Mouse (Mus musculus) adrenal gland, postnatal 14 days (tissue): Measurements from ENCODE around the gene Maml1. TPM values are rescaled to one million over a fixed set of nuclear protein-coding genes. Genes with fewer than 3 reads are reported as not detected.
"Not testable (repeated sequence)": the region's sequence is repeated elsewhere in the genome, so short reads cannot be mapped to it uniquely, and the experiment has no call there.

Experiments used
- DNase-seq: peaks from one replicate; pipeline ENCODE4 v3.0.0; 2021; ENCODE audit warnings: mixed read lengths
- long read RNA-seq, 2 experiments: library from polyadenylated mRNA; stranded (forward); transcript quantifications; one replicate each; pipeline ENCODE4 v2.0.0; 2021
- total RNA-seq: library from RNA; stranded (reverse); gene quantifications from 2 replicates; pipeline ENCODE4 v1.2.3, GENCODE M21; 2021

The Maml1 gene
- total RNA-seq: 24.0 and 25.1 TPM in 2 replicates
- long read RNA-seq, experiment 1, partial matches to known transcripts: 0 of 5 reads
- long read RNA-seq, experiment 1, other reads (novel, unspliced or antisense): 5 of 5 reads
- long read RNA-seq, experiment 2, partial matches to known transcripts: 0 of 3 reads
- long read RNA-seq, experiment 2, other reads (novel, unspliced or antisense): 3 of 3 reads

DNA sequence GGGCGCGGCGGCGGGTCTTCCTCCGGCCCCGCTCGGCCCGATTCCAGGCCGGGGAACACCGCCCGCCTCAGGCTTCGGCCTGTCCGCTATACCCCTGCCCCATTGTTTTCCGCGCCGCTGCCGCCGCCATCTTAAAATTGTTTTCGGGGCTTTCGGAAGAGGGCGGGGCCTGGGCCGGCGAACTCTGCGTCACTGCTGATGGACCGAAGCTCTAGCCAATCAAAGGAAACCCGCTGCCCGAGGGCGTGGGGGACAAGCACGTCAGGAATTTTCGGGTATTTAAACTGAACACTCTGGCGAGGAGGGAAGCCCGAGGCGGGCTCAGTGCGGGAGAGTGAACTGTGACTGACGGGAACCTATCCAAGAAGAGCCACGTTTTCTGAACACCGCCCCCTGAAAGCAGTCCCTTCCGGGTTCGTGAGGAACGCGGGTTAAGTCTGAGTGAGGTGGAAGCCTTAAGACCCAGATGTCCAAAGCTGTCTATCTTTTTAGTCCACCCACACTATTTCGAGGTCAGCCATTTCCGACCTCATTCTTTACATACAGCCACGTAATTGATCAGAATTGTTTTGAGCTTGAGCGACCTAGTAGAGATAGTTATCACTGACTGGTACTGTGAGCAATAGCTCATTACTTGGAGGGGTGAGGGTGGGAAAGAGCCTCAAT is at the start of gene Maml1:
Maml1 (minus strand) TSS at position 122 of the 666 bp plus-strand sequence.
- DNase-seq: peak; percentile 98

GRCm38 (mm10) chr11:50336891-50337290 is 44.8 kb upstream of the Maml1 start:
- DNase-seq: no peak

DNA sequence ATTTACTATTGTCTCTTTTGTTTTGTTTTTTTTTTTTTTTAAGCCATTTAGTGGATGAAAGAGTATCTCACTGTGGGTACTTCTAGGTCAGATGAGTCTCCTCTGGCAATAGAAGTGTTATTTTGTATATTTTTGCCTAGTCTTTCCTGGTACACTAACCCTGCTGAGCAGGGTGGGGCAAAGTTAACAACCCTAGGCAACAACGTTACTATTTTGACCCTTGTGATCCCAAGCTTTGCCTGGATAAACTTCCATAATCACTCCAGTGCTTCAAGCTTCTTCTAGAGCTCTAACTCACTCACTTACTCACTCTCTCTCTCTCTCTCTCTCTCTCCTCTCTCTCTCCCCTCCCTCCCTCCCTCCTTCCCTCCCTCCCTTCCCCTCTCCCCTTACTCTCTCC is 44.0 kb upstream of the Maml1 start:
- DNase-seq: no peak

DNA sequence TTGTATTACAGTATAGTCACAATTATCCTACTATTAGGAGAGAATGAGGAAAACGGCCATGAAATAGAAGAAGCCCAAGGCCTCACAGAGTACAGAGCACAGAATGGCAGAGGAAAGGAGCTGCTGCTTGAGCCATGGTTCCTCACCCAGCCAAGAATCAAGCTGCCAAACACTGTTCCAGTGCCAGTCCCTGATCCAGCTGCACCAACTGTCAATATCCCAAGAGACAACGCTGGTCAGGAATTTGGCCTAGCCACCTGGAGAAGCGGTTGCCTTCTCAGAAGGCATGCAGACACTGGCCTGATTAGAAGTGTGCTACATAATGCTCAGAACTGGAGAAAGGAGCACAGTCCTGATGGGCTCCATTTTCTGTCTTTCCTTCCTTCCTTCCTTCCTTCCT is 41.1 kb upstream of the Maml1 start:
- DNase-seq: peak; percentile 46

GRCm38 (mm10) chr11:50329378-50329777 is 37.3 kb upstream of the Maml1 start:
- no peak for DNase-seq

- no peak for DNase-seq
Measured at GRCm38 (mm10) chr11:50328075-50328625, 36.0 kb upstream of the Maml1 start.

GRCm38 (mm10) chr11:50326302-50326966 is 34.3 kb upstream of the Maml1 start:
- DNase-seq: no peak

- DNase-seq: peak; percentile 99
Measured at GRCm38 (mm10) chr11:50325496-50326301, 33.6 kb upstream of the Maml1 start, which contains the start of gene Canx. TSS of gene Canx (minus strand) at chr11:50325673.

DNA sequence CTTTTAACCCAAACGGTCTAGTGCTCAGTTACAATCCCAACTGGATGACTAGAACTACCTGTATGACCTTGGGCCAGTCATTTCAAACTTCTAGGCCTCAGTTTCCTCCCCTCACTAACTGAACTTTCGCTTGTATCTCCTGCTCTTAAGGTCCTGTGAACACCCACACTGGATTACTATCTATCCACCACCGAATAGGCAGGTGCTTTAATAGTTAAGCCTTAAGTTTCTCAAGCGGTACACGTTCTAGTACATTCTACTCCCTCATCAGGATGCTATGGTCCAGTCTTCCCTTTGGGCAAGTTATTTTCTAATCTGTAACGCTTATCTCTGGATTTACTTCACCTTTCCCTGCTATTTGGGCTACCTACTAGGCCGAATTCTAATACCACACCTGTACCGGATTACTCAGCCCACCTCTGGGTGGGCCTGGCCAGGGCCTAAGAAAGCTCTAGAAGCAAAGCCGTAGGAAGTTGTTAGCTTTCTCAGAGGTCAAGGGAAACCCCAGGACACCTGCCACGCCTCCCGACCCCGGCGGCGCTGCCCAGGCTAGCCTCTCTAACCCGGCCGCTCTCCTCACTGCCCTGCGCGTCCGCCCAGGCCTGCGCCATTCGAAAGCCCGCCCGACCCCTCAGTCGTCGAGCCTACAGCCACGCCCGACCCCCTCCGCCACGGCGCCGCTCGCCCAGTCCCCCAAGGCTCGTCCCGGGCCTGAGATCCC is 32.8 kb upstream of the Maml1 start:
- DNase-seq: no peak

DNA sequence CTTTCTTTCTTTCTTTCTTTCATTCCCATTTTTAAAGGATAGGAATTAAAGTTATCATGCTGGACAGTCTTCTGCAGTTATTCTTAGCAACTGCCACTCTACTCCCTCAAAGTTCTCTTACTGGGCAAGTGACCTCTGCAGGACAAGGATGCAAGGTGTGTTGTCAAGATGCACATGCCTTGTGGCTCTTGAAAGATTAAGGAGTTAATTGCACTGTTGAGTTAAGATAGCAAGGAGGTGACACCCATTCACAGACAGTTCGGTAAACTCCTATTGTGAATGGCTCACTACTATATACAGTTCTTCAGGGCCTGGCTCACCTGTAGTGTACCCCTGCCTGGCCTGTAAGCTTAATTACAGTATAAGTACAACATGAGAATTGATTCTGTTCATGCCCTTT is 31.7 kb upstream of the Maml1 start:
- no peak for DNase-seq

DNA sequence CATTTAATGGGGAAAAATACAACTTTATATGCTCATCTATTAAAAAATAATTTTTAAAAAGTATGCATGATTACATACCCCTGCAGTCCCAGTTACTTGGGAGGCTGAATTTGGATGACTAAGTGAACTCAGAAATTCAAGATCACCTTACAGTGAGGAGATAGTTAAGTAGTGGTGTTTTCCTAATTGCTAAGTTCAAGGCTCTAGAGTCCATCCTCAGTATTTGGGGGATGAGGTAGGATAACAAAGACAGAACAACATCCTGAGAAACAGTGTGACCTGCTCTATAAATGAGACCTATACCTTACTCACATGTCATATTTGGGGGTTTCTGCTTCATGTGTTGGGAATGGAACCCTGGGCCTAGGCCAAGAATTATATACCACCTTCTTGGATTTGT is 30.2 kb upstream of the Maml1 start:
- DNase-seq: no peak

GRCm38 (mm10) chr11:50321239-50321638 is 29.1 kb upstream of the Maml1 start:
- DNase-seq: no peak

GRCm38 (mm10) chr11:50319343-50319742 is 27.2 kb upstream of the Maml1 start:
- not testable (repeated sequence) for DNase-seq

DNA sequence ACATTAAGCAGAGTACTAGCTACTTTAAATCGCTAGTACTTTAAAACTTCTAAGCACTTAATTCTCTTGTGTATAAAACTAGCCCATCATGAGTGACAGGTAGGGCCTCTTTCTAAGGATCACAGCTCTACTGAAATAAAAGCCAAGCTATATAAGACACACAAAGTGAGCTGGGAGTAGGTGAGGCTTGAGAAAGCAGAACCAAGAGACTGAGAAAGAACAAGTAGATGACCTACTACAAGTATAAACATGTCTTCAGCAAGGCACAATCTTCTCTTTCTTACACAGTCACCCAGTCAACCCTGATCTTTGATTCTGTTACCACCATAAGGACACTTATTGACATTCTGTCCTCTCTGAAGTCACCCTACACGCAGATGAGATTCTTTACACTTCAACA is 20.7 kb upstream of the Maml1 start:
- no peak for DNase-seq

GRCm38 (mm10) chr11:50303406-50303805 is 11.3 kb upstream of the Maml1 start:
- DNase-seq: no peak

DNA sequence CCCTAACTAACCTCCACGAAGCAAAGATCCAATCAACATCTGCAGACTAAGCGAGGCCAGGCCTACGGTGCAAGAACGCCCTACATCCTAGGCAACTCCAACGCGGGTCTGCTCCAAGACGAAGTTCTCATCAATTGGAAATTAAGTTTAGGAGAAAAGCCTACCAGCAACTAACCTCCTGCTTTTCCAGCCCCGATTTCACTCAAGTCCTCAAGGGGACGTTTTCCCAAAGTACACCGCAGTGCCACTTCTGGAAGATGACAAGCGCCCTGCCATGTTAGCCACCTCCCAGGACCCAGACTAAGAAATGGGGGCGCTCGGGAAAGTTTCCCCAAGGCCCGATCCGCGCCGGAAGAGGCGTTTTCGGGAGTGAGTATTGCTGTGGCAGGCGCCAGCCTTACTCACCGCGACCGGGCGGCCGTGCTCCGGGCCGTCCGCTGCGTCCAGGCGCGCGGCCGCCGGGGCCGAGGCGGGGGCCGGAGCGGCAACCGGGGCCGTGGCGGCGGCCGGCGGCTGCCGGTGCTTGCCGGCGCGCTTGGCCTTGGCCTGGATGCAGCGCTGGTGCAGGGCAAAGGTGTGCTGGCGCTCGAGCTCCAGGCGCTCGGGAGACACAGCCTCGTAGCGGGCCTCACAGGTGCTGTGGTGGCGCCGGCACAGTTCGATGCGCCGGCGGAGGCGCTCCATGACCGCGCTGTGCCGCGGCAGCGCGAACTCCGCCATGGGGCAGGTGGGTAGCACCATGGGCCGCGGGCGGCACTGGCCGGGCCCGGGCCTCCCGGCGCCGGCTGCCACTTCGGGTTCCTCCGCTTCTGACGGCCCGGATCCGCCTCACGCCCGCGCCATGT is 568 bp downstream of the Maml1 start:
- peak; percentile 79 for DNase-seq

DNA sequence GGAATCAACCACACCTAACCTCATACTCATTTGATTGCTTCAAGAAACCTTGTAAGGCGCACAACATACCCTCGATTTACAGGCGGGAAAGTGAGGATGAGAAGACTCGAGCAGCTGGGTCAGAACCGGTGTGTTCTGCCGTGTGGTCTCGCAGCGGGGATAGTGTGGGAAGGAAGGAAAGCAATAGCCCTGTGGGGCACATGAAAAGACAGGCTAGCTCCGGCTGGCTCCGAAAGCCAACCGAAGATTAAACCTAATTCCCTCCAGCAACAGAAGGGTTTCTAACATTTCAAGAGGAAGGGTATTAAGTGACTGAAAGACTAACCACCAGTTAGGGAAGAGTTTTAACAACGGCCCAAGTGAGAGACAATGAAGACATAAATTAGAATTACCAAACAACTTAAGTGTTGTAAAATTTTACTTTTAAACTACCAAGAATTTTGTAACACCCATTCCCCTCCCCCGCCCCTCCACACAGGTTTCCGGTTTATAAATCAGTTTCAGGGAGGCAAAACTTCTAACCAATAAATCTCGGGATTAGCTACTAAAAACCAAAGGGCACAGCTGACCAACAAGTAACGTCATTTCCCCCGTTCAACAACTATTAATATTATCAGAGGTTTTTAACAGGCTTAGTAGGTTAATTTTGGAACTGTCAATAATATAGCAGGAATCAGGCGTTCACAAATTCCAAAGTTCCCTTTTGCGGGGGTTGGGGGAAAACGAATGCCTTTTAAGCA is 1.5 kb downstream of the Maml1 start:
- peak; percentile 34 for DNase-seq

DNA sequence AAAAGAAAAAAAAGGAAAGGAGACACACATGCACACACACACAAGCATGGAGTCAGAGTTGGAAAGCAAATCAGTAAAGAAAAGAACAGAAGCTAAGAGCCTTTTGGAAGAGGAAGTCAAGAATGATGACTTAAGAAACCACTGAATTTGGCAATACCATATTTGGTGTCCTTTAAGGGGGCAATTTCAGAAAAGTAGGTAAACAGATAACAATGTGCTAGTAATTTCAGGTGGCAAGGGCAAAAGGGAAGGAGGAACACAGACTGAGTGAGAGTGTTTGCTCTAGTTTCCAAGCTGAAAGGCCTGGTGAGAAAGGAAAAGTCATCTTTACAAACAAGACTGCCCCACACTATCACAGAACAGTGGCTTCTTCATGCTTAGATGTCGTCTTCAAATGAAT is 5.7 kb downstream of the Maml1 start:
- DNase-seq: no peak

DNA sequence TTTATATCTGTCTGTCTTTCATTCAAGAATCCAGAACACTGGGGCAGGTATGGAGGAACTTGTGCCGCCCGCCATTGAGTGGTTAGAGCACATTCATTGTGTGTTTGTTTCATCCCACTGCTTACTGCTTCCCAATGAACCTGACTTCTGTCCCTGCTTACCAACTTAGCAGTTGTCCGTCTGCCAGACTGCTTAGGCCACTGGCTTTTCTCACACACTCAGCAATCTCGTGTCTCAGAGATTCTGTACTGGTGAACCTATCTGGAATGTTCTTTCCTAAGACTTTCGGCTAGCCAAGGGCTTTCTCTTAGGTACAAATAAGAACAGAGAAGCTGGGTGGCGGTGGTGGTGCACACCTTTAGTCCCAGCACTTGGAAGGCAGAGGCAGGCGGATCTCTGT is 6.4 kb downstream of the Maml1 start:
- DNase-seq: no peak

DNA sequence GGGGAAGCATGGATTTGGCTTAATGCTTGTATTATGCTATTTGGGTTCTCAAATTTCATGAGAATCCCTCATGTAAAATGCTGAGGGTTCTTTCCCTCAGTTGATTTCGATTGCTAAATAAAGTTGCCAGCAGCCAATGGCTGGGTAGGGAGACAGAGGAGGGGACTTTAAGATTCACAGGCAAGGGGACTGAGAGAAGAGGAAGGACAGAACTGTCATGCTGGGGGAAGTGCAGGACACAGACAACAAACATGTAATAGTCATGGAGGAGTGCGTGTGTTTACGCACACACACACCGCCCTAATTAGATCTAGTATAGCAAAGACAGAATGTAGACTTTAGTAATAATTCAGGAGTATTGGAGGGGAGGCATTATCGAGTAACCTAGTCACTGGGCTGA is 6.8 kb downstream of the Maml1 start:
- DNase-seq: no peak
